Mouse (Mus musculus): ENCODE results near the gene Fgfr2. TPM values are rescaled to one million over a fixed set of nuclear protein-coding genes. Genes with fewer than 3 reads are reported as not detected.

Fgfr2 gene
- polyA plus RNA-seq, 1 experiment from 2014 or later: 18.5 TPM

- ATAC-seq: no peak
- Histone ChIP-seq H3K4me2 (no peak overlapping the region), H3K9me3 (replicated peaks) (no peaks in the 10 kb centered on the region), H3K27ac (no peak overlapping the region), H3K27me3 (replicated peaks) (no peaks in the 10 kb centered on the region), H3K9ac (no peak overlapping the region), H3K4me1 (peaks cover 7% of the 10 kb centered on the region), H3K36me3 (no peaks in the 10 kb centered on the region), H3K4me3 (no peak overlapping the region)
- 78% methylated on average over 9 of the region's 9 CpGs for WGBS (ENCODE audit: insufficient replicate concordance)
Observed at GRCm38 (mm10) chr7:132703515-132704309, 419.4 kb downstream of the Fgfr2 start.

GRCm38 (mm10) chr7:132702492-132703070 lies 420.6 kb downstream of the Fgfr2 start:
- no peak overlapping the region for H3K4me2 ChIP-seq
- H3K27ac ChIP-seq: no peak overlapping the region
- H3K27me3 ChIP-seq (replicated peaks): no peaks in the 10 kb centered on the region
- ATAC-seq: no peak
- peaks cover 7% of the 10 kb centered on the region for H3K4me1 ChIP-seq
- 54% methylated on average over 5 of the region's 5 CpGs for WGBS (ENCODE audit: insufficient replicate concordance)
- H3K36me3 ChIP-seq: no peaks in the 10 kb centered on the region
- no peaks in the 10 kb centered on the region for H3K9me3 ChIP-seq (replicated peaks)
- no peak overlapping the region for H3K4me3 ChIP-seq
- no peak overlapping the region for H3K9ac ChIP-seq

- Histone ChIP-seq H3K9me3 (replicated peaks) (no peaks in the 10 kb centered on the region), H3K4me3 (no peak overlapping the region), H3K36me3 (no peaks in the 10 kb centered on the region), H3K4me1 (peaks cover 7% of the 10 kb centered on the region), H3K27me3 (replicated peaks) (no peaks in the 10 kb centered on the region), H3K4me2 (no peak overlapping the region), H3K9ac (no peak overlapping the region), H3K27ac (no peak overlapping the region)
- 68% methylated on average over 3 of the region's 3 CpGs for WGBS (ENCODE audit: insufficient replicate concordance)
- ATAC-seq: no peak
Observed at GRCm38 (mm10) chr7:132702024-132702423, 421.1 kb downstream of the Fgfr2 start.

- Histone ChIP-seq H3K4me3 (no peak overlapping the region), H3K36me3 (no peaks in the 10 kb centered on the region), H3K27me3 (replicated peaks) (no peaks in the 10 kb centered on the region), H3K27ac (no peak overlapping the region), H3K4me1 (peaks cover 7% of the 10 kb centered on the region), H3K4me2 (no peak overlapping the region), H3K9ac (no peak overlapping the region), H3K9me3 (replicated peaks) (no peaks in the 10 kb centered on the region)
- no peak for ATAC-seq
- 78% methylated on average over 3 of the region's 3 CpGs for WGBS (ENCODE audit: insufficient replicate concordance)
Observed at GRCm38 (mm10) chr7:132701412-132701811, 421.7 kb downstream of the Fgfr2 start.

GRCm38 (mm10) chr7:132700107-132700506 lies 423.0 kb downstream of the Fgfr2 start:
- H3K4me2 ChIP-seq: no peak overlapping the region
- H3K27me3 ChIP-seq (replicated peaks): no peaks in the 10 kb centered on the region
- no peak overlapping the region for H3K27ac ChIP-seq
- peaks cover 7% of the 10 kb centered on the region for H3K4me1 ChIP-seq
- H3K9ac ChIP-seq: no peak overlapping the region
- H3K9me3 ChIP-seq (replicated peaks): no peaks in the 10 kb centered on the region
- WGBS (ENCODE audit: insufficient replicate concordance): 65% methylated on average over 4 of the region's 4 CpGs
- H3K36me3 ChIP-seq: no peaks in the 10 kb centered on the region
- peak; percentile 19; the same call in 1 of the 2 replicates for ATAC-seq
- no peak overlapping the region for H3K4me3 ChIP-seq

GRCm38 (mm10) chr7:132699639-132700038 lies 423.5 kb downstream of the Fgfr2 start:
- Histone ChIP-seq H3K27me3 (replicated peaks) (no peaks in the 10 kb centered on the region), H3K4me1 (peaks cover 7% of the 10 kb centered on the region), H3K9ac (no peak overlapping the region), H3K4me3 (no peak overlapping the region), H3K27ac (no peak overlapping the region), H3K36me3 (no peaks in the 10 kb centered on the region), H3K9me3 (replicated peaks) (no peaks in the 10 kb centered on the region), H3K4me2 (no peak overlapping the region)
- ATAC-seq: no peak

GRCm38 (mm10) chr7:132699165-132699564 lies 424.0 kb downstream of the Fgfr2 start:
- Histone ChIP-seq H3K9ac (no peak overlapping the region), H3K36me3 (no peaks in the 10 kb centered on the region), H3K27ac (no peak overlapping the region), H3K4me1 (peaks cover 7% of the 10 kb centered on the region), H3K4me3 (no peak overlapping the region), H3K9me3 (replicated peaks) (no peaks in the 10 kb centered on the region), H3K27me3 (replicated peaks) (no peaks in the 10 kb centered on the region), H3K4me2 (no peak overlapping the region)
- 59% methylated on average over 4 of the region's 4 CpGs for WGBS (ENCODE audit: insufficient replicate concordance)
- ATAC-seq: no peak

- Histone ChIP-seq H3K9ac (no peak overlapping the region), H3K36me3 (no peaks in the 10 kb centered on the region), H3K27ac (no peak overlapping the region), H3K9me3 (replicated peaks) (no peaks in the 10 kb centered on the region), H3K4me2 (no peak overlapping the region), H3K4me3 (no peak overlapping the region), H3K4me1 (peaks cover 7% of the 10 kb centered on the region), H3K27me3 (replicated peaks) (no peaks in the 10 kb centered on the region)
- 48% methylated on average over 4 of the region's 4 CpGs for WGBS (ENCODE audit: insufficient replicate concordance)
- ATAC-seq: no peak
Observed at GRCm38 (mm10) chr7:132698737-132699136, 424.4 kb downstream of the Fgfr2 start.

- Histone ChIP-seq H3K36me3 (no peaks in the 10 kb centered on the region), H3K4me2 (no peak overlapping the region), H3K4me3 (no peak overlapping the region), H3K4me1 (peaks cover 7% of the 10 kb centered on the region), H3K9me3 (replicated peaks) (no peaks in the 10 kb centered on the region), H3K9ac (no peak overlapping the region), H3K27ac (no peak overlapping the region), H3K27me3 (replicated peaks) (no peaks in the 10 kb centered on the region)
- ATAC-seq: no peak
- 77% methylated on average over 8 of the region's 8 CpGs for WGBS (ENCODE audit: insufficient replicate concordance)
Observed at GRCm38 (mm10) chr7:132697258-132697796, 425.8 kb downstream of the Fgfr2 start.

- Histone ChIP-seq H3K9me3 (replicated peaks) (no peaks in the 10 kb centered on the region), H3K27me3 (replicated peaks) (no peaks in the 10 kb centered on the region), H3K4me3 (no peak overlapping the region), H3K9ac (no peak overlapping the region), H3K27ac (no peak overlapping the region), H3K4me1 (peaks cover 3% of the 10 kb centered on the region; the same call in 1 of the 2 replicates), H3K4me2 (no peak overlapping the region), H3K36me3 (no peaks in the 10 kb centered on the region)
- 70% methylated on average over 2 of the region's 2 CpGs for WGBS (ENCODE audit: insufficient replicate concordance)
- no peak for ATAC-seq
Observed at GRCm38 (mm10) chr7:132693561-132693960, 429.6 kb downstream of the Fgfr2 start.

GRCm38 (mm10) chr7:132692719-132693118 lies 430.4 kb downstream of the Fgfr2 start:
- ATAC-seq: no peak
- peaks cover 9% of the 10 kb centered on the region; the same call in 1 of the 2 replicates for H3K4me1 ChIP-seq
- no peaks in the 10 kb centered on the region for H3K36me3 ChIP-seq
- H3K9ac ChIP-seq: no peak overlapping the region
- H3K27ac ChIP-seq: no peak overlapping the region
- H3K4me3 ChIP-seq: no peak overlapping the region
- no peak overlapping the region for H3K4me2 ChIP-seq
- WGBS (ENCODE audit: insufficient replicate concordance): 79% methylated on average over 9 of the region's 9 CpGs
- no peaks in the 10 kb centered on the region for H3K27me3 ChIP-seq (replicated peaks)
- no peaks in the 10 kb centered on the region for H3K9me3 ChIP-seq (replicated peaks)

GRCm38 (mm10) chr7:132690716-132691472 lies 432.3 kb downstream of the Fgfr2 start:
- Histone ChIP-seq H3K9ac (no peak overlapping the region), H3K27me3 (replicated peaks) (no peaks in the 10 kb centered on the region), H3K4me2 (no peak overlapping the region), H3K9me3 (replicated peaks) (no peaks in the 10 kb centered on the region), H3K27ac (no peak overlapping the region), H3K4me1 (peaks cover 28% of the 10 kb centered on the region), H3K36me3 (no peaks in the 10 kb centered on the region), H3K4me3 (no peak overlapping the region)
- WGBS (ENCODE audit: insufficient replicate concordance): 64% methylated on average over 14 of the region's 14 CpGs
- no peak for ATAC-seq

All from liver, embryonic 12.5 days (tissue).